Mouse (Mus musculus) testis, postnatal 10 days (tissue): ENCODE results near the gene Slc44a5.
"Not testable (repeated sequence)": the region's sequence is repeated elsewhere in the genome, so short reads cannot be mapped to it uniquely, and the experiment has no call there.

ENCODE experiments used
- DNase-seq: peaks from one replicate; pipeline ENCODE4 v3.0.0; 2021; ENCODE audit warnings: low spot score

Slc44a5 gene

DNA sequence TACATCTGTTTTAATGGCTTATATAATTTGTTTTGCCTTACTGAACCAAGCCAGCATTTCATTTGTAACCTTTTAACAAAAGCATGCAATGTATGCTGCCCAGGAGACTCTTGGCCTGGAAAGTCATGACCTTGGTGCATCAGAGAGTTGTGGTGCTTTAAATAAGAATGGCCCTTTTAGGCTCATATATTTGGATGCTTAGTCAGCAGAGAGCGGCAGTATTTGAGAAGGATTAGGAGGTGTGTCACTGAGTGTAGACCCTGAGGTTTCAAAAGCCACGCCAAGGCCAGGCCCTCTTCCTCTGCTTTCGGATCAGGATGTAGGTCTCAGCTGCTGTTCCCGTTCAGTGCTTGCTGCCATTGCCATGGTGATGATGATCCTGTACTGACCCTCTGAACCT, 3.8 kb upstream of the Slc44a5 start:
- no peak for DNase-seq

DNA sequence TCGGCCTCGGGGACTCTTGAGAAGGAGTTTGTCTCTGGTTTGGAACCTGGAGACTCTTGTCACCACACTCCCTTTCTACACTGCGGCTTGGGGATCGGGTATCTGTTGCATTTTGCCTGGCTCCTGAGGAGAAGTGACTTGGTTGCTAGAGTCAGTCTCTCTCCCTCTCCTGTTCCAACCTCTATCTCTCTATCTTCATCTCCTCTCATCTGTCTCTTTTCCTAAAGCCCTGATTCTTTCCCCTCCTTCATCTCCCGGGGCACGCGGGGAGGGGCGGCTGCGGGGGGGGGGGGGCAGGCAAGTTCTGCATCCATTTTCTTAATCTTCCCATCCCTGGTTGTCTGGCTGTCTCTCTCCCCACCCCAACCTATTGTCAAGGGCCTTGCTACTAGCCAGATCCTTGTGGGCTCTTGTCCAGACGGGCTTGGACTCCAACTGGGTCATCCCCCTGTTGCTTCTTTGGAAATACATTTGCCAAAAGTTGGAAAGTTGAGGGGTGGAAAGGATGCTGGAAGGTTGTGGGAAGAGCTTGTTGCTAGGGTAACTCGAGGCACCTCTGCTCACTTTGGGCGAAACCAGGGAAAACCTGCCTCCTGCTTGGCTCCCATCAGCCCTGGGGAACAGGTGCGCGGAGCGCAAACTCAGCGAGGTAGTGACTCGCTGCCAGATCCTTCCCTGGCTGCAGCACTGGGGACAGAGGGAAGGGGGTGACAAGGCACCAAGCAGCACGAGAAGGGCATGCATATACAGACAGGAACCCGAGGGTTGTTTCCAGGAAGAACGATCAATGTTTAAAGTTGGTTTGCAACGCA, 919 bp downstream of the Slc44a5 start:
- DNase-seq: no peak

DNA sequence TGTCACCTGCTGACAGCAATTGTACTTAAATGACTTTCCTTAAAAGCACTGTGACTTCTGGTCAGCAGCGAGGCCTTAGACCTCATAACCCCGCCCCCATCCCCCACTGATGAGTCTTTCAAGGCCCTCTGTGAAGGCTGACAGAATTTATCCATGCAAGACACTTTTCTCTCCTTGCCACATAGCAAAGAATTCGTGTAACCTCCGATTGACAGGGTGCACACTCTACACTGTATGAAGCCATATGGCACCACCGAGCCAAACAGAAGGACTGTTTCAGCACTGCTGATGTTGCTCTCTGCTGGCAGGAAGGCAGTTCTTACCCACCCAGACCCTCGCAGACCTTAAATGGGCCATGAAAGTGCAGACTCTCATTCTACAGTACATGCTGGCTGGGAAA, 1.8 kb downstream of the Slc44a5 start:
- no peak for DNase-seq

DNA sequence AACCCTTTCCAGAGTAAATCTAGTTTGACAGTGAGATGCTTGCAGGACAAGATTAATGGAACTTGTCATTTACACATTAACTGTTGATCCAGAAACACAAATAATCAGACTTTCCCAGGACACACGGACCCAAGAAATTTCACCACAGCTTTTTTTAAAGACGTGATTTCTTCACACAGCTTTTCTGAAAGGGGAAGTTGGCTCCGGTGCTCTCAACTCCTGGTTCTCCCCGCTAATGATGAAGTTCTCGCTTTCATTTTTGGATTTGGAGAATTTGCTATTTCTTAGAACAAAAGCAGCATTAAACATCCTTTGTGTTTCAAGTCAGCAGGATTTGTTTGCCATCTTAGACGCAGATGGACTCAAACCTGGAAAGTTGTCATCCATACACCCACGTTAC, 2.6 kb downstream of the Slc44a5 start:
- no peak for DNase-seq

DNA sequence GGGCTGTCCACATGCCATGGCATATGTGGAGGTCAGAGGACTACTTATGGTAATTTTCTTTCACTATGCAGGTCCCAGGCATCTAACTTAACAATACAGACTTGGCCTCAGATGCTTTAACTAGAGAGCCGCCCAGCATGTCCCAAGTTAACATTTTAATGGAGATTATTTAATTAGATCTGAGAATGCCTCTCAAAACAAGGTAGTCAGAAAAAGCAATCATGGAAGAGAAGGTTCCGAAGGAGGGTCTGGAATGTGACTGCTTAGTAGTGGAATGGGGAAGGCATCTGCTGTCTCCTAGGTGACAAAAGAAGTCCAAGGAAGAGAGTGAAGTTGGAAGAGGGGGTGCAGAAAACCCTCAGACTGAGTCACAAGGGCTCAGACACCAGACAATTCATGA, 7.4 kb downstream of the Slc44a5 start:
- no peak for DNase-seq

DNA sequence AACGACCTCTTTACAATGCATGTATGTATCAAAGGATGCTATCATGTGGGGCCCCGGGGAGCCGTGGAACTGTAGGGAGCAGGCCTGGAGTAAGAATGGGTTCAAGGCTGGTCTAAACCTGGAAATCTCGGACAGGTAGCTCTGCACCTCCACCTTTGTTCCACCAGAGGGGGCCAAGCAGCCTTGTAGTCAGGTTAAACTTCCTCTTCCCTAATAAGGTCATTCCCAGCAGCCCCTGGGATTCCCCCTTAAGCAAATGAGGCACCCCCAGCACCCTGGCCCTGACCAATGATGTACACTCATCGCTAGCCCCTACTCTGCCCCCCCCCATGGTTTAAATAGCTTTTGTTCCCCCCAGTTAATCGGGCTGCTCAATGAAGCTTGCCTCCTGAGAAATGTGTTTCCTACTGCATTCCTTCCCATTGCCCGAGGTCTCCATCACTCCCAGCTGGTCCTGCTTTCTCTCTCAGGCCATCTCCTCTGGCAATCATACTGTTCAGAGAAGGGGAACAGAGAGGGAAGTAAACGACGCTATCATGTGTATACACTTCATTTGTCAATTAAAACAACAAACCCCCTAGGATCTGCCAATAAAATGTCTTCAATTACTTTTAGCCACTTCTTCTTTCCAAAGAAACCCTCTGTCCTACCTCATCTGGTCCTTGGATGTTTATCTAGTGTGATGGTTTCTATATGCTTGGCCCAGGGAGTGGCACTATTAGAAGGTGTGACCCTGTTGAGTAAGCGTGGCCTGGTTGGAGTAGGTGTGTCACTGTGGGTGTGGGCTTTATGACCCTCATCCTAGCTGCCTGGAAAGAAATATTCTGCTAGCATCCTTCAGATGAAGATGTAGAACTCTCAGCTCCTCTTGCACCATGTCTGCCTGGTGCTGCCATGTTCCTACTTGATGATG, 11.4 kb downstream of the Slc44a5 start:
- no peak for DNase-seq

DNA sequence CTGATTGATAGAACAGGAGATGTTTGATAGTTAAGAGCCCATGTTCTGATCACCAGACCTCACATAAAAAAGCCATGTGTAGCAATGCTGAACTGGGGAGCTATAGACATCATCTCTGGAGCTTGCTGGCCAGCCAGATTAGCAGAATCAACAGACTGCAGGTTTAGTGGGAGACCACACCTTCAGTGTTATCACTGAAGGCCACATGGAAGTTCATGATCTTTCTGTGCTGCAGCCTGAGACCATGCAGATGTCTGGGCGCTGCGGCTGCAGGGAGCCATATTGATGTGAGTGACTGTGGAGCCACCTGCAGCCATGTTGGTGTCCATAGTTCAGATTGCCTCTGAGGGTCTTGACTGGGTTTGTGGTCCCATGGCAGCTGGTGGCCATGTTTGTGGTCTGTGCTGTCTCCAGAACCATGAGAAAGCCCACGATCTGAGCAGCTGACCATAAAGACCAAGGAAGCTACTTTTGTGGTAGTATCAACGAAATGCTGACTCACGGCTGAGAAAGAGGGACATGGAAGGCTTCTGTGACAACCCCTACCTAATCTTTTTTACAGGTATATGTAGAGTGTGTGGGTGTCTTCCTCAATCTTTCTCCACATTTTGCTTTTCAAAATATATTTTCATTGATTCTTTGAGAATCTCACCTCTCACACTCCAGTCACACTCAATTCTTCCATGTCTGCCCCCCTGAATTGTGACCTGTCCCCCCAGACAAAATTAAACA, 26.7 kb downstream of the Slc44a5 start:
- no peak for DNase-seq

DNA sequence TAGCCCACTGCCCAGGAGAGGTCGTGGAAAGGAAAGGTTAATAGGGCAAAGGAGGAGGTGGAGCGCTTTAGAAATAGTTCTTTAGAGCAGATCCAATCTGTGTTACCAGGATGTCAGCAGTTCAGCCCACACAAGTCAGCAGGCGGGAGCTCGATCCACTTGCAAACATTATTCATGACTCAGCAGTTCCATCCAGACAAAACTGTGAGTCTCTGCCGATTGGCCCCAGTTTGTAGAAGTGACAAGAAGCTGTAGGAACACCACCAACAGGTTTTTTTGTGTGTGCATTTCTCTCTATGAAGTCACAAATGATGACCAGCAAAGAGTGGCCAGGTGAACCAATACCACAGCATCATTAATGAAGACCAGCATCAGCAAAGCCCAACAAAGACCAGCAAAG, 28.1 kb downstream of the Slc44a5 start:
- DNase-seq: no peak

DNA sequence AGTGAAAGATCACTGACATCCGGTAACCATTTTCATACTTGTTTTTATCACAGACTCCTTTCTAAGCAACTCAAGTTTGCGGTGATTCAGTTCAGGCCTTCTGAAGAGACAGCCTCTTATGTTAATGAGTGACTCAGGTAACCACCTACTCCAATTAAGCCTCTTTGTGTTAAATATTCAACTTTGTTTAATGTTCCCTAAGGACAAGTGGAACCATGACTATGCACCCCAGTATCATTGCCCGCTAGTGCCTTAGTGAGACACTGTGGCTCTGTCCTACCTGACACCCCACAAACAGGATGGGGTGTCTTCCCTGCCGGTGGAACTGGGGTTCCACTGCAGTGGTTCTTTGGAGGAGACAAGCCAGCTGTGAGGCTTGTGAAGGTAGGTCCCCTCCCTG, 73.6 kb downstream of the Slc44a5 start:
- no peak for DNase-seq

DNA sequence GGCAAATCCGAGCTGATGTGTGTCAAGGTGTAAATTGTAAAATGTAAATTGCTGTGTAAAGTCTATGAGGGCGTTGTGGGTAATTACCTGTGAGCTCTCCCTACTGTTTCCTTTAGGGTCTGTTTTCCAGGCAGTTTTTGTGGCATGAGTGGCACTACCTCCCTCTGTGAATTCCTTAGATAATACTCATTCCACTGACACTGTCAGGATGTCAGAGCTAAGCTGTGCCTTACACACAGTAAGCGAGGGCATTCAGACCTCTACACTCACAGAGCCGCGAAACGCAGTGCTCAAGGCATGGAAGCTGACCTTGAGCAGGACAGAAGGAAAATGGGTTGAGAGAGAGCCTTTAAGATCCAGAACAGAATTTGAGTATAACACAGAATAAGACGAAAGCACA, 80.1 kb downstream of the Slc44a5 start:
- DNase-seq: no peak

DNA sequence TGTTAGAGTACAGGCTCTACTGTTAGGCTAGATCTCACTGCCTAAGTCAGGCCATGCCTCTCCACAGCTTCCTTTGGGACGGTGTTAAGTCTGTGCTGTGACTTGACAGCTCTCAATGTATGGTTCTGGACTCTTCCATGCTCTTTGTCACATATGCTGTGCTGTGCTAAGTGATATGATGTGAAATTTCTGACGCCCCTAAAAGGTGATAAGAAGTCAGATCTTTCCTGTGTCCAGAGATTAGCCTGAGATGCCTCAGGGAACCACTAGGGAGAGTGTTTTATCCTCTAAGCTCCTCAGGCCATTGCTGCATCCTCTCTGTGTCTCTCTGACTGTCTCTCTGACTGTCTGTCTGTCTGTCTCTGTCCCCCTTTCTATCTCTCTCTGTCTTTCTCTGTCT, 84.2 kb downstream of the Slc44a5 start:
- DNase-seq: no peak

DNA sequence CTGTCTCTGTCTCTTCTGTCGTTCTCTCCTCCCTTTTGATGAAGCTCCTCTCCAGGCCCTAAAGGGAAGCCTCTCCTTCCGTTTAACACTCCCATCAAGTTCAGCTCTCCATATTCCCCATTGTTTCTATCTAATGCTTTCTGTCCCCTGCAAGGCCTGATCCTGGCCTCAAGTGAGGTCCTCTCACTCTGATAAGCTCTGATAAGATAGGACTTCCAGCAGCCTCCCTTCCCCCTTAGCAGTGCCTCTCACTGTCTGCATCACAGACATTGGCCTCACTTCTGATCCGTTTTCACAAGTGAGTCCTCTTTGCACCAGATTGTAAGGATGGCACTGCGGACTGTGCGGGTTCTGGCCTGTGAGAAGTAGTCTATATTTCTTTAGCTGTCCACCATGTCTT, 85.0 kb downstream of the Slc44a5 start:
- DNase-seq: no peak

DNA sequence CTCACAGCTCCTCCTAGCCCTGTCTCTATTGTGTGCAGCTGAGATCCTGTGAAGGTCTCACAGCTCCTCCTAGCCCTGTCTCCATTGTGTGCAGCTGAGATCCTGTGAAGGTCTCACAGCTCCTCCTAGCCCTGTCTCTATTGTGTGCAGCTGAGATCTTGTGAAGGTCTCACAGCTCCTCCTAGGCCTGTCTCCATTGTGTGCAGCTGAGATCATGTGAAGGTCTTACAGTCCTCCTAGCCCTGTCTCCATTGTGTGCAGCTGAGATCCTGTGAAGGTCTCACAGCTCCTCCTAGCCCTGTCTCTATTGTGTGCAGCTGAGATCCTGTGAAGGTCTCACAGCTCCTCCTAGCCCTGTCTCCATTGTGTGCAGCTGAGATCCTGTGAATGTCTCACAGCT, 98.8 kb downstream of the Slc44a5 start:
- not testable (repeated sequence) for DNase-seq

DNA sequence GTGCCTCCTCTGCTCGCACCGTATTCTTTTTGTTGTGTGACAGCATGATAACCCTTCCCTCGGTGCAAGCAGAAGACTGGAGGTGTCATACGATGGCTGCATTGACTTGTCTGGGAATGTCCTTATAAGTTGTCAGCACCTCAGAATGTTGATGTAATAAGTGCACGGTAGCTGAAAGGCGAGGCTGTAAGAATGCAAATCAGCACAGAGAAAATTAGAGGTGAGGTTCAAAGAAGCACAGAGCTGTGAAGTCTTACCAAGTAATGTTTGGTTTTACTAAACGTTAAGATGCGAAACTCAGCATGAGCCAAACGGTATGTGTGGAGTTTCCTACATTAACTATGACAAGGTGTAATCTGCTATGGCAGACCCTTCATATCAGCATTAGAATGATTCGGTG, 102.5 kb downstream of the Slc44a5 start:
- no peak for DNase-seq

DNA sequence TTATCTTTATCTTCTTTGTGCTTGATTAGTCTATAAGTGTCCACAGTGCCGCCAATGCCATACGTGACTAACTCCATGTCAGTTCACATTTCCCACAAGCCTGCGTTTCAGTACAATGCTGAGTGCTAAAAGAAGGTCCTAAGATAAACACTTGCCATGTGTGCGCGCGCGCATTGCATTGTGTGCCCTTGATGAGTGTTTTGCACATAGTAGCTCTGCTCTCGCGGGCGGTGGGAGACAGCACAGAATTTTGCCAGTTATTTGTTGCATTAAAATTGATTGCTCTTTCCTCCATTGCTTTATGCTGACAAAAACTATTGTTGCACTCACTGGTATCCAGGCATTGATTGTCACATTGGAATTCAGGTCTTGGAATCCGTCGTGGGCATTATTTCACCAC, 108.5 kb downstream of the Slc44a5 start:
- no peak for DNase-seq

DNA sequence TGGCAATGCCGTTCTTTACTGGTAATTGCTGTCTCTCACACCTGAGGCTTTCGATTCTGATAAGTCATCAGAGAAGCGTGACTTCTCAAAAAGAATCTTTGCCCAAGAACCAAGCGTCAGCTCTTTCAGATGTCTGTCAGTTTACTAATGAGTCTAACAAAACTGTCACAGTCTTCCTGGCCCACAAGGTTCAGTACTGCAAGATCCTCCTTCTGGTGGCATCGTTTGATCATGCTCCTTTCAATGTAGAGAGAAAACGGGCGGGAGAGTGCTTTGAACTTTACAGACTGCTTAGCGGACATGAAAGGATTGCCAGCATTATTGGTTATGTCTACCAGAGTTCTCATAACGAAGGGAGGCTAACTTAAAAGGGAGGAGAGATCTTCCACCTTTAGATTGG, 109.0 kb downstream of the Slc44a5 start:
- DNase-seq: no peak

DNA sequence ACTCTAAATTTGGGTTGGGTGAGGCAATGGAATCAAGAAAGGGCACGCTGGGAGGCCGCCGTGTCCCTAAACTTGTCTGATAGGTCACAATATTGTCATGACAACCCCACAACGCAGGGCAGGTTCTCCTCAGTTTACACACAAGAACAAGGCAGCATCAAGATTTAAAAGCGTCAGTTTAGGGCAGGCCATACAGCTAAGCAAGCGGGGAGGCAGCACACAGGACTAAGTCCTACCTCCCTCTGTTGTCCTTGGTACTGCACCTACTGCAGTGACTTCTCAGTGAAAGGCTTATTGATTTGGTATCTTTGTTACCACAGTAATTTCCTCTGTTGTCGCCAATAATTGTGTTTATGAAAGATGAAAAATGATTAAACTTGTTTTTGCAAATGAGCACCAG, 109.7 kb downstream of the Slc44a5 start:
- no peak for DNase-seq

DNA sequence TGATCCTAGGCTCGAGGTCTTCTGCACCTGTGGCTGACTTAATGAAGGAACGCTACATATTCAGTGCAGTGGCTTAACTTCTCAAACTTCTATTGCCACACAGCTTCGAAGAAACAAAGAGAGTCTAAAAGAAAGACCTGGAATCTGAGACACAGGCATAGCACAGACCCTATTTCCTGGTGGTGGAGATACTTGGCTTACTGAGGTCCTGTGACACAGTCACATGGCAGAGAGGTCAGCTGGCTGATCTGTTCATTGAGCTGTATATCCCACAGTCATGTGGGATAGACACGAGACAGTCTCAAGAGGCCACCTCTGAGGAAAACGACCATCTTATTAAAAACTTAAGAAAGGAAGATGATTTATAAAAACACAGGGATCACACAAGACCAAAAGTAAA, 116.8 kb downstream of the Slc44a5 start:
- DNase-seq: no peak

DNA sequence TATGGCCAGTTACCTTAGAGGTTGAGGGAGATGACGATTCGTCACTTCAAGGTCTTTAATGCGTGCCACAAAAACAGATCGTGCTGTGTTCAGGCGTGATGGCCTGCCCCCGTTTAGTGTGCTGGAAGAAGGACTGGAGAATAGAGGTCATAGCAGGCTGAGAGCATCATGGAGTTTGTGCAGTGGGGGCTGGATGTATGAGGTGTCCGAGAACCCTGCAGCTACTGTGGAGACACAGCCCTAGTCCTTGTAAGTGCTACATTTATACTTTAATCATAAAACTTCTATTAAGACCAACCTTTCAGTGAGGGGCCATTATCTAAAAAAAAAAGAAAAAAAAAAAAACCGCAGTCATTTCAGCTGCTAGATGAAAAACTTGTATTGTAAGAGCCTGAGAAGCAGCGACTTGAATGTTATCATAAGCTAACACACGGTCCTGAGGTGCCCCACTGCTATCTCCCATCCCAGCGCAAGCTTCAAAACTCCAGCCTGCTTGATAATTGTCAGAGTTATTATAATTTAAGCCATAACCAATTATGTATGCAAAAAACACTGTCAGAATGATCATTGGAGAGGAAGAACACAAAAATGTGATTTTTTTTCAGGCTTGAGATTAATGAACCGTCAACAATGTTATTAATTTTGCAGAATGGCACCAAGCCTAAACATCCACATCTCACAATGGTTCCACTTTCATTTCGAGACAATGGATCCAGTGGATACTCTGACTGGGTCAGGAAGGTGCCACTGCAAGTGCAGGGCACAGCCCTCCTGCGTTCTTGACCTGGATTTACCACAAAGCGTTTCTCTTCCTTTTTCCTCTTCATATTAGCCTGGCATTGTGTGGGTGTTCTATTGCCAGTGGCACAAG, 118.5 kb downstream of the Slc44a5 start:
- DNase-seq: no peak

DNA sequence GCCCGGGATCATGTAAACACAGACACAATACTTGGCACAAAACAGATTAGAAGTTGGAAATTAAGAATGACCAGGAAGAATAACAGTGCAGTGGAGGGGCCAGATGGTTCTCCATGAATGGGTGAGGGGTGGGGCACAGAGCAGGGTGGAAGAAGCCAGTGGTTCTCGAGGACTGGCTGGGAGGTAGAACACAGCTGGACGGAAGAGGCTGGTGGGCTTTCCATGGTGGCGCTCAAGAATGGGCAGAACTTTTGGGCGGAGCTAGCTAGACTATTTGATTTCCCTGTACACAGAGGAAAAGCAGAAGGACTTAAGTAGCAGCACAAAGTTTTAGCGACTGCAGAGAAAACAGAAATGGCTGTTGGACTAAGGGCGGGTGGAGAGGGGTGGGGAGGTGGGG, 119.2 kb downstream of the Slc44a5 start:
- DNase-seq: no peak

DNA sequence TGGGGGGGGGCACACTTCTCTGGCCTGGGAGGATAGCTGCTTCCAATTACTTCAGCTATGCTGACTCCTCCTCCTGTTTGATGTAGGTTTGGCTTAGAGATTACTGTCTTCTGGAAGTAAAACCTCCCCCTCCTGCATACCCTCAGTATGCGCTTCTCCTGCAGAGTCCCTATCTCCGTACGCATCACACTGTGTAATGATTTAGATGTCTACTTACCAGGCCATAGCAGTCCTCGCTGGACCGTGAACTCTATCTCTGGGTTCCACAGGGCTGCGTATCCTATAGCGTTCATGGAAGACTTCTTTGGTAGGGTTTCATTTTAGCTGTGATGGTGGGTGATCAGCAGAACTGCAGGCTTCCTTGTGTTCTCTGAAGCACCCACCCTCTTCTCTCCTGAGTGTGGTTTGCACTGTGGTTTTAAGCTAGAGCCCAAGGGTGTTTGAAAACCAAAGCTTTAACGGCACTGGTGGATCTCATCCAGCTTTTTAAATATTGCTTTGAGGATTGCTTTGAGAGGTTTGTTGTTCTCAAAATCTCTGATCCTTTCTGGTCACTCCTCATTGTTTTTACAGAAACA, 120.6 kb downstream of the Slc44a5 start:
- DNase-seq: no peak
